Mouse (Mus musculus): Measurements from ENCODE around the gene Srr.

GRCm38 (mm10) chr11:74857756-74858155 is 68.0 kb downstream of the Srr start:
- TF ChIP-seq GATA1 (IDR thresholded peaks at IDR 0.05; ENCODE audit: low read length) (no peak), TAL1 (IDR thresholded peaks at IDR 0.05; ENCODE audit: low read length) (no peak)
